Mouse (Mus musculus): ENCODE results near the gene Crebl2.

GRCm38 (mm10) chr6:134873018-134873417 is 43.1 kb downstream of the Crebl2 start:
- TF ChIP-seq POLR2A (IDR thresholded peaks at IDR 0.05; ENCODE audit: borderline replicate concordance, extremely low read depth, low read depth, low read length) (no peak), CTCF (IDR thresholded peaks at IDR 0.05; ENCODE audit: insufficient read depth, low read length) (no peak)
